Mouse (Mus musculus): ENCODE results near the gene Akap2. TPM values are rescaled to one million over a fixed set of nuclear protein-coding genes. Genes with fewer than 3 reads are reported as not detected.

Akap2 gene
- total and polyA plus RNA-seq, 3 experiments = 1.7 to 7.2 TPM; not detected in 1

- H3K79me2 ChIP-seq (ENCODE audit: control insufficient read depth, insufficient read depth, low read length, poor library complexity) = no peaks in the 10 kb centered on the region
- H3K27me3 ChIP-seq (ENCODE audit: control insufficient read depth in 1 of 2, insufficient read depth in 2 of 2, low read length in 2 of 2) = no peaks in the 10 kb centered on the region
- H3K4me1 ChIP-seq (ENCODE audit: control insufficient read depth in 1 of 2, insufficient read depth in 2 of 2, low read length in 2 of 2) = no peaks in the 10 kb centered on the region
- no peaks in the 10 kb centered on the region for H3K36me3 ChIP-seq (ENCODE audit: control insufficient read depth in 1 of 2, insufficient read depth in 2 of 2, low read length in 2 of 2)
- H3K4me3 ChIP-seq (ENCODE audit: control insufficient read depth in 1 of 2, insufficient read depth in 1 of 2, low read depth in 2 of 2, low read length in 2 of 2) = no peak overlapping the region
- TF ChIP-seq TAL1 (IDR thresholded peaks at IDR 0.05; ENCODE audit: low read length) = no peak
- no peak for TF ChIP-seq SIN3A (IDR thresholded peaks at IDR 0.05; ENCODE audit: low read length)
- no peak for TF ChIP-seq RCOR1 (IDR thresholded peaks at IDR 0.05; ENCODE audit: low read depth, low read length)
- TF ChIP-seq POLR2AphosphoS5 (IDR thresholded peaks at IDR 0.05; ENCODE audit: borderline replicate concordance, low read depth, low read length) = no peak
- no peak for TF ChIP-seq ZMIZ1 (IDR thresholded peaks at IDR 0.05; ENCODE audit: low read depth, low read length)
- no peak for TF ChIP-seq MYC (IDR thresholded peaks at IDR 0.05; ENCODE audit: low read depth, low read length)
- no peak for TF ChIP-seq ETS1 (IDR thresholded peaks at IDR 0.05; ENCODE audit: low read depth, low read length)
- no peak for TF ChIP-seq USF2 (IDR thresholded peaks at IDR 0.05; ENCODE audit: borderline replicate concordance in 1 of 2, insufficient read depth in 1 of 2, low read depth in 1 of 2, low read length in 2 of 2)
- no peak for TF ChIP-seq MYB (IDR thresholded peaks at IDR 0.05; ENCODE audit: low read depth, low read length)
- TF ChIP-seq TBP (IDR thresholded peaks at IDR 0.05; ENCODE audit: low read depth, low read length) = no peak
- TF ChIP-seq TCF12 (IDR thresholded peaks at IDR 0.05; ENCODE audit: low read depth, low read length) = no peak
- no peak for TF ChIP-seq JUND (IDR thresholded peaks at IDR 0.05; ENCODE audit: low read depth, low read length)
- TF ChIP-seq NRF1 (IDR thresholded peaks at IDR 0.05; ENCODE audit: insufficient read depth, low read depth, low read length, poor library complexity, severe bottlenecking) = no peak
- TF ChIP-seq EP300 (IDR thresholded peaks at IDR 0.05; ENCODE audit: low read depth in 1 of 2, low read length in 2 of 2) = no peak
- TF ChIP-seq E2F4 (IDR thresholded peaks at IDR 0.05; ENCODE audit: borderline replicate concordance, low read depth, low read length) = no peak
- TF ChIP-seq MAZ (IDR thresholded peaks at IDR 0.05; ENCODE audit: low read depth, low read length) = no peak
- TF ChIP-seq MAX (IDR thresholded peaks at IDR 0.05; ENCODE audit: low read length) = no peak
- no peak for TF ChIP-seq MAFK (IDR thresholded peaks at IDR 0.05; ENCODE audit: borderline replicate concordance, low read depth, low read length)
- no peak for TF ChIP-seq KAT2A (conservative IDR thresholded peaks at IDR 0.05; ENCODE audit: low read depth, low read length)
- no peak for DNase-seq (ENCODE audit: low read depth, low spot score)
- no peak overlapping the region for H3K9ac ChIP-seq (ENCODE audit: control insufficient read depth, low read depth, low read length, poor library complexity, severe bottlenecking)
- no peaks in the 10 kb centered on the region for H3K9me3 ChIP-seq (replicated peaks; ENCODE audit: insufficient read depth, low read length)
- no peak overlapping the region for H3K27ac ChIP-seq (ENCODE audit: control insufficient read depth, low read depth, low read length)
These were observed 104.3 kb downstream of the Akap2 start for GRCm38 (mm10) chr4:57821556-57822356.

- H3K36me3 ChIP-seq (ENCODE audit: control insufficient read depth in 1 of 2, insufficient read depth in 2 of 2, low read length in 2 of 2) = no peaks in the 10 kb centered on the region
- H3K79me2 ChIP-seq (ENCODE audit: control insufficient read depth, insufficient read depth, low read length, poor library complexity) = no peaks in the 10 kb centered on the region
- no peaks in the 10 kb centered on the region for H3K9me3 ChIP-seq (replicated peaks; ENCODE audit: insufficient read depth, low read length)
- H3K4me3 ChIP-seq (ENCODE audit: control insufficient read depth in 1 of 2, insufficient read depth in 1 of 2, low read depth in 2 of 2, low read length in 2 of 2) = no peak overlapping the region
- no peaks in the 10 kb centered on the region for H3K4me1 ChIP-seq (ENCODE audit: control insufficient read depth in 1 of 2, insufficient read depth in 2 of 2, low read length in 2 of 2)
- DNase-seq (ENCODE audit: low read depth, low spot score) = no peak
- TF ChIP-seq CHD2 (IDR thresholded peaks at IDR 0.05; ENCODE audit: low read length) (no peak), MYC (IDR thresholded peaks at IDR 0.05; ENCODE audit: low read depth, low read length) (no peak), NRF1 (IDR thresholded peaks at IDR 0.05; ENCODE audit: insufficient read depth, low read depth, low read length, poor library complexity, severe bottlenecking) (no peak), JUND (IDR thresholded peaks at IDR 0.05; ENCODE audit: low read depth, low read length) (no peak), KAT2A (conservative IDR thresholded peaks at IDR 0.05; ENCODE audit: low read depth, low read length) (no peak), TCF12 (IDR thresholded peaks at IDR 0.05; ENCODE audit: low read depth, low read length) (no peak), UBTF (IDR thresholded peaks at IDR 0.05; ENCODE audit: borderline replicate concordance, insufficient read depth, low read depth, low read length) (no peak)
- H3K27ac ChIP-seq (ENCODE audit: control insufficient read depth, low read depth, low read length) = no peak overlapping the region
- no peak overlapping the region for H3K9ac ChIP-seq (ENCODE audit: control insufficient read depth, low read depth, low read length, poor library complexity, severe bottlenecking)
- H3K27me3 ChIP-seq (ENCODE audit: control insufficient read depth in 1 of 2, insufficient read depth in 2 of 2, low read length in 2 of 2) = no peaks in the 10 kb centered on the region
These were observed 105.2 kb downstream of the Akap2 start for GRCm38 (mm10) chr4:57822641-57823040.
